Mouse (Mus musculus): Measurements from ENCODE around the gene Vmn1r43. TPM values are rescaled to one million over a fixed set of nuclear protein-coding genes. Genes with fewer than 3 reads are reported as not detected.

Gene Vmn1r43
- total RNA-seq (2023), result 0.06 TPM in 1 of 4 replicates, not detected in the others

GRCm38 (mm10) chr6:89876313-89876712 is at the start of gene Vmn1r43, which contains the start of gene Vmn1r42:
Gene Vmn1r43 (minus strand): TSS chr6:89876413.
Gene Vmn1r42 (minus strand): TSS chr6:89876413.

GRCm38 (mm10) chr6:89883360-89883759 is 7.1 kb upstream of the Vmn1r43 start, which contains the start of gene Vmn1r44:
Gene Vmn1r44 (plus strand): TSS chr6:89883660.

Other genes with a start within 250 kb of the Vmn1r43 start
- gene Txnrd3, start 232.4 kb downstream of the Vmn1r43 start, total RNA-seq (2023), result 4.6 to 5.7 TPM (median 5.1 TPM) in 4 replicates
- not detected in 4 replicates for gene Vmn1r40, start 168.9 kb downstream of the Vmn1r43 start, total RNA-seq (2023)
- gene Vmn1r41, start 135.6 kb downstream of the Vmn1r43 start, total RNA-seq (2023), result not detected in 4 replicates
- gene Vmn1r42, start within 50 bp of the Vmn1r43 start, total RNA-seq (2023), result not detected in 4 replicates
- not detected in 4 replicates for gene Vmn1r44, start 7.2 kb upstream of the Vmn1r43 start, total RNA-seq (2023)
- not detected in 4 replicates for gene Vmn1r45, start 64.2 kb upstream of the Vmn1r43 start, total RNA-seq (2023)
- gene Vmn1r46, start 92.9 kb upstream of the Vmn1r43 start, total RNA-seq (2023), result not detected in 4 replicates
- gene Vmn1r47, start 139.7 kb upstream of the Vmn1r43 start, total RNA-seq (2023), result not detected in 4 replicates
- not detected in 4 replicates for gene Vmn1r48, start 160.4 kb upstream of the Vmn1r43 start, total RNA-seq (2023)
- not detected in 4 replicates for gene Vmn1r49, start 202.1 kb upstream of the Vmn1r43 start, total RNA-seq (2023)
- not detected in 4 replicates for gene Vmn1r50, start 225.0 kb upstream of the Vmn1r43 start, total RNA-seq (2023)
- not detected in 4 replicates for gene Vmn1r51, start 246.2 kb upstream of the Vmn1r43 start, total RNA-seq (2023)